Mouse (Mus musculus): ENCODE measurements around the gene Tmem41a. TPM values are rescaled to one million over a fixed set of nuclear protein-coding genes. Genes with fewer than 3 reads are reported as not detected.

Tmem41a gene
- polyA plus RNA-seq, 1 experiment from 2014 or later = 29.4 TPM

GRCm38 (mm10) chr16:21983146-21983545 lies 35.8 kb upstream of the Tmem41a start:
- no peak for ATAC-seq
- no peaks in the 10 kb centered on the region for H3K36me3 ChIP-seq (ENCODE audit: control insufficient read depth, insufficient read depth)
- H3K9ac ChIP-seq (replicated peaks; ENCODE audit: low read depth, low read length) = no peak overlapping the region
- no peaks in the 10 kb centered on the region for H3K4me1 ChIP-seq (replicated peaks; ENCODE audit: control insufficient read depth, insufficient read depth, low read length)
- H3K4me2 ChIP-seq (ENCODE audit: low read length) = no peak overlapping the region
- no peak overlapping the region for H3K27ac ChIP-seq (ENCODE audit: low read length)
- no peaks in the 10 kb centered on the region for H3K27me3 ChIP-seq (replicated peaks; ENCODE audit: control insufficient read depth, insufficient read depth, low read length)
- no peaks in the 10 kb centered on the region for H3K9me3 ChIP-seq (ENCODE audit: control insufficient read depth, low read length)
- WGBS = 92% methylated on average over 9 of the region's 9 CpGs
- H3K4me3 ChIP-seq (replicated peaks; ENCODE audit: low read length) = no peak overlapping the region

GRCm38 (mm10) chr16:21977347-21977746 lies 30.0 kb upstream of the Tmem41a start:
- no peak overlapping the region for H3K4me2 ChIP-seq (ENCODE audit: low read length)
- no peaks in the 10 kb centered on the region for H3K27me3 ChIP-seq (replicated peaks; ENCODE audit: control insufficient read depth, insufficient read depth, low read length)
- no peak overlapping the region for H3K27ac ChIP-seq (ENCODE audit: low read length)
- H3K9ac ChIP-seq (replicated peaks; ENCODE audit: low read depth, low read length) = no peak overlapping the region
- H3K4me1 ChIP-seq (replicated peaks; ENCODE audit: control insufficient read depth, insufficient read depth, low read length) = peaks cover 3% of the 10 kb centered on the region; the same call in 1 of the 2 replicates
- WGBS = 84% methylated on average over 5 of the region's 5 CpGs
- H3K36me3 ChIP-seq (ENCODE audit: control insufficient read depth, insufficient read depth) = no peaks in the 10 kb centered on the region
- no peak for ATAC-seq
- no peaks in the 10 kb centered on the region for H3K9me3 ChIP-seq (ENCODE audit: control insufficient read depth, low read length)
- H3K4me3 ChIP-seq (replicated peaks; ENCODE audit: low read length) = no peak overlapping the region

- H3K9ac ChIP-seq (replicated peaks; ENCODE audit: low read depth, low read length) = peak overlapping the region; percentile 37
- H3K4me2 ChIP-seq (ENCODE audit: low read length) = peak overlapping the region; percentile 11
- H3K4me3 ChIP-seq (replicated peaks; ENCODE audit: low read length) = no peak overlapping the region; the same call in 1 of the 2 replicates
- WGBS = 2% methylated on average over 16 of the region's 16 CpGs
- peaks cover 3% of the 10 kb centered on the region; the same call in 1 of the 2 replicates for H3K4me1 ChIP-seq (replicated peaks; ENCODE audit: control insufficient read depth, insufficient read depth, low read length)
- no peaks in the 10 kb centered on the region for H3K36me3 ChIP-seq (ENCODE audit: control insufficient read depth, insufficient read depth)
- no peak overlapping the region for H3K27ac ChIP-seq (ENCODE audit: low read length)
- H3K9me3 ChIP-seq (ENCODE audit: control insufficient read depth, low read length) = no peaks in the 10 kb centered on the region
- H3K27me3 ChIP-seq (replicated peaks; ENCODE audit: control insufficient read depth, insufficient read depth, low read length) = no peaks in the 10 kb centered on the region
- no peak for ATAC-seq
Measured at GRCm38 (mm10) chr16:21976203-21976602, 28.9 kb upstream of the Tmem41a start.

DNA sequence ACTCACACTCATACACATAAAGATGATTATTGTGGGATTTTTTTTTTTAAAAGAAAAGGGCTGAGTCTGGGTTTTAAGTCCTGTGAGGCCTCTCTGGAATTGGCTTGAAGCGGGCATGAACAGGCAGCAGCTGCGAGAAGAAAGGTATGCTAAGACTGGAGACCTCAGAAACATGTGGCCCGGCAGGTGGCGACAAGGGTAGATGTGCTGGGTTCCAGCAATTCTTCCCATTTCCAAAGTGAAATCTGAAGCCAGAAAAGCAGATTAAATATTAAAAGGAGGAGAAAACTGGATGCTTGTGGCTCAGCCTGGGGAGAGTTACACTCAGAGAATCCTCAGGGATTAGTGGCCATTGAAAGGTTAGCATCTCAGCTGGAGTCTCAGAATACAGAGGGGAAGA lies 24.1 kb upstream of the Tmem41a start:
- Histone ChIP-seq H3K36me3 (ENCODE audit: control insufficient read depth, insufficient read depth) (no peaks in the 10 kb centered on the region), H3K4me3 (replicated peaks; ENCODE audit: low read length) (no peak overlapping the region), H3K27me3 (replicated peaks; ENCODE audit: control insufficient read depth, insufficient read depth, low read length) (no peaks in the 10 kb centered on the region), H3K4me1 (replicated peaks; ENCODE audit: control insufficient read depth, insufficient read depth, low read length) (peaks cover 3% of the 10 kb centered on the region; the same call in 1 of the 2 replicates), H3K9me3 (ENCODE audit: control insufficient read depth, low read length) (no peaks in the 10 kb centered on the region), H3K4me2 (ENCODE audit: low read length) (no peak overlapping the region), H3K9ac (replicated peaks; ENCODE audit: low read depth, low read length) (no peak overlapping the region), H3K27ac (ENCODE audit: low read length) (no peak overlapping the region)
- 53% methylated on average over 4 of the region's 4 CpGs for WGBS
- no peak for ATAC-seq

DNA sequence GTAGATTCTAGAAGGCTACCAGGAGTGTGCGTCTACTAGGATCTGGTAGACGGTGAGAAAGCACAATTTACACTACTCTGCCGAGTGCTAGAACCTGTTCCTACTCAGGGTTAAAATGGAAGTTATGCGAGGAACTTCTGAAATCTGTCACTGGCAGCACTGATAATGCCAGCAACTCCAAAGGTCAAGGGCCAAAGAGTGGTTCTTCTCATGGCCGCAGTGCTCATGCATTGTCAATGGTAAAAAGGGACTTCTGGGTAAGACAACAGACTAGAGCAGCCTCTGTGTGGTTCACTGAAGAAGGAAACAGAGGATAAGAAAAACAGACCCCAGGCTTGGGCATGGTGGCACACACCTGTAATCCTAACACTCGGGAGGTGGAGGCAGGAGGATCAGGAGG lies 23.2 kb upstream of the Tmem41a start:
- Histone ChIP-seq H3K27ac (ENCODE audit: low read length) (no peak overlapping the region), H3K9ac (replicated peaks; ENCODE audit: low read depth, low read length) (no peak overlapping the region), H3K4me1 (replicated peaks; ENCODE audit: control insufficient read depth, insufficient read depth, low read length) (no peaks in the 10 kb centered on the region), H3K4me2 (ENCODE audit: low read length) (no peak overlapping the region), H3K27me3 (replicated peaks; ENCODE audit: control insufficient read depth, insufficient read depth, low read length) (no peaks in the 10 kb centered on the region), H3K9me3 (ENCODE audit: control insufficient read depth, low read length) (no peaks in the 10 kb centered on the region), H3K4me3 (replicated peaks; ENCODE audit: low read length) (no peak overlapping the region), H3K36me3 (ENCODE audit: control insufficient read depth, insufficient read depth) (no peaks in the 10 kb centered on the region)
- ATAC-seq = no peak
- WGBS = 89% methylated on average over 6 of the region's 6 CpGs

GRCm38 (mm10) chr16:21969874-21970273 lies 22.5 kb upstream of the Tmem41a start:
- Histone ChIP-seq H3K4me3 (replicated peaks; ENCODE audit: low read length) (no peak overlapping the region), H3K9me3 (ENCODE audit: control insufficient read depth, low read length) (no peaks in the 10 kb centered on the region), H3K9ac (replicated peaks; ENCODE audit: low read depth, low read length) (no peak overlapping the region), H3K36me3 (ENCODE audit: control insufficient read depth, insufficient read depth) (no peaks in the 10 kb centered on the region), H3K27ac (ENCODE audit: low read length) (no peak overlapping the region), H3K4me1 (replicated peaks; ENCODE audit: control insufficient read depth, insufficient read depth, low read length) (no peaks in the 10 kb centered on the region), H3K4me2 (ENCODE audit: low read length) (no peak overlapping the region), H3K27me3 (replicated peaks; ENCODE audit: control insufficient read depth, insufficient read depth, low read length) (no peaks in the 10 kb centered on the region)
- 92% methylated on average over 4 of the region's 5 CpGs for WGBS
- ATAC-seq = no peak

DNA sequence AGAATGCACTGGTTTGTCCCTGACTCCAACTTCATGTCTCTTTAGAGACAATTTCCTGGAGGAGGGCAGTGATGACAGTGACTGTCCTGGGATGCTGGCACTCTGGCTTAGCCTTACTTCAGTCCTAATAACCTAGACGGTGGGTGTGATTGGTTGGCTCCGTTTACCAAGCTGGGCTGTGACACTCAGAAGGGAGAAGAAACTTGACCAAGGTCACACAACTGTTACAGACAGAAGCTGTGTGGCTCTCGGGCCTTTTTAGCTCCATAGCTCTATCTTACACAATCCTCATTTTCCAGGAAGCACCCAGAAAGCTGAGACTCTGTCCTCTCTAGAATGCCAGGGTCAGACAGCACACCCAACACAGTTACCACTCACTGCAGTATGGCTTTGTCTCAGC lies 18.2 kb upstream of the Tmem41a start:
- Histone ChIP-seq H3K9me3 (ENCODE audit: control insufficient read depth, low read length) (no peaks in the 10 kb centered on the region), H3K4me3 (replicated peaks; ENCODE audit: low read length) (no peak overlapping the region), H3K9ac (replicated peaks; ENCODE audit: low read depth, low read length) (no peak overlapping the region), H3K4me2 (ENCODE audit: low read length) (no peak overlapping the region), H3K27me3 (replicated peaks; ENCODE audit: control insufficient read depth, insufficient read depth, low read length) (no peaks in the 10 kb centered on the region), H3K27ac (ENCODE audit: low read length) (no peak overlapping the region), H3K36me3 (ENCODE audit: control insufficient read depth, insufficient read depth) (no peaks in the 10 kb centered on the region), H3K4me1 (replicated peaks; ENCODE audit: control insufficient read depth, insufficient read depth, low read length) (no peaks in the 10 kb centered on the region)
- 85% methylated on average over 3 of the region's 3 CpGs for WGBS
- no peak for ATAC-seq

GRCm38 (mm10) chr16:21955591-21955990 lies 8.2 kb upstream of the Tmem41a start:
- no peak for ATAC-seq
- Histone ChIP-seq H3K27ac (ENCODE audit: low read length) (no peak overlapping the region), H3K4me1 (replicated peaks; ENCODE audit: control insufficient read depth, insufficient read depth, low read length) (no peaks in the 10 kb centered on the region), H3K9me3 (ENCODE audit: control insufficient read depth, low read length) (no peaks in the 10 kb centered on the region), H3K36me3 (ENCODE audit: control insufficient read depth, insufficient read depth) (no peaks in the 10 kb centered on the region), H3K4me2 (ENCODE audit: low read length) (no peak overlapping the region), H3K4me3 (replicated peaks; ENCODE audit: low read length) (no peak overlapping the region), H3K9ac (replicated peaks; ENCODE audit: low read depth, low read length) (no peak overlapping the region), H3K27me3 (replicated peaks; ENCODE audit: control insufficient read depth, insufficient read depth, low read length) (no peaks in the 10 kb centered on the region)
- WGBS = 83% methylated on average over 12 of the region's 12 CpGs

GRCm38 (mm10) chr16:21928471-21928870 lies 18.9 kb downstream of the Tmem41a start:
- WGBS = 92% methylated on average over 13 of the region's 13 CpGs

DNA sequence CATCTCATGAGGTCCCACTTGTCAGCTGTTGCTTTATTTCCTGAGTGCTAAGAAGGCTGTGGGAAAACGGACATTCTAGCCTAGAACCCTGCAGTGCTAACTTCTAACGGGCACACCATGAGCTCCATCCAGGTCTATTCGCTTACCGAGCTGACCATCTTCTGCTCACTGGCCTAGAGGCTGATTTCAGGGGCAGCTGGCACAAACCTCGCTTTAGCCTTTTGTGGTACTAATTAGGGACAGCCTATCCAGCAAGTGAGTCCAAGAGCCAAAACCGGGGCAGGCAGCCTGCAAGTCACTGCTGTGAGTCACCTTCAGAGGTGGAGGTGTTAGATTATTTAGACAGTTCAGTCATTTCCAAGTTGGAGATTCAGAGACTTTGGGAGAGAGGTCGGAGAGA lies 30.7 kb downstream of the Tmem41a start:
- Histone ChIP-seq H3K36me3 (ENCODE audit: control insufficient read depth, insufficient read depth) (peaks cover 8% of the 10 kb centered on the region), H3K4me1 (replicated peaks; ENCODE audit: control insufficient read depth, insufficient read depth, low read length) (no peaks in the 10 kb centered on the region), H3K9ac (replicated peaks; ENCODE audit: low read depth, low read length) (no peak overlapping the region), H3K27me3 (replicated peaks; ENCODE audit: control insufficient read depth, insufficient read depth, low read length) (no peaks in the 10 kb centered on the region), H3K4me2 (ENCODE audit: low read length) (no peak overlapping the region), H3K4me3 (replicated peaks; ENCODE audit: low read length) (no peak overlapping the region), H3K27ac (ENCODE audit: low read length) (no peak overlapping the region), H3K9me3 (ENCODE audit: control insufficient read depth, low read length) (no peaks in the 10 kb centered on the region)
- no peak for ATAC-seq
- WGBS = 67% methylated on average over 7 of the region's 7 CpGs

More at GRCm38 (mm10) chr16:21928471-21928870, 18.9 kb downstream of the Tmem41a start:
- no peak overlapping the region for H3K4me3 ChIP-seq (replicated peaks; ENCODE audit: low read length)
- H3K4me2 ChIP-seq (ENCODE audit: low read length) = no peak overlapping the region
- H3K4me1 ChIP-seq (replicated peaks; ENCODE audit: control insufficient read depth, insufficient read depth, low read length) = no peaks in the 10 kb centered on the region
- peaks cover 21% of the 10 kb centered on the region for H3K36me3 ChIP-seq (ENCODE audit: control insufficient read depth, insufficient read depth)
- no peak for ATAC-seq
- no peaks in the 10 kb centered on the region for H3K27me3 ChIP-seq (replicated peaks; ENCODE audit: control insufficient read depth, insufficient read depth, low read length)
- no peak overlapping the region for H3K9ac ChIP-seq (replicated peaks; ENCODE audit: low read depth, low read length)
- H3K27ac ChIP-seq (ENCODE audit: low read length) = no peak overlapping the region
- H3K9me3 ChIP-seq (ENCODE audit: control insufficient read depth, low read length) = no peaks in the 10 kb centered on the region
